Mouse (Mus musculus) bone marrow macrophage, adult 2 months (primary cell): ENCODE data around the gene Cxcl17. TPM values are rescaled to one million over a fixed set of nuclear protein-coding genes. Genes with fewer than 3 reads are reported as not detected.

Experiments used
- H3K27ac ChIP-seq: 2 replicates; pipeline ENCODE4 v1.5.1; 2012; ENCODE audit warnings: low read depth, low read length; ENCODE audit not compliant: insufficient read depth
- H3K4me1 ChIP-seq: 2 replicates; pipeline ENCODE4 v1.6.1; 2012; ENCODE audit warnings: low read length; ENCODE audit not compliant: control insufficient read depth, insufficient read depth
- H3K4me3 ChIP-seq: 2 replicates; pipeline ENCODE4 v1.5.1; 2012; ENCODE audit warnings: mild to moderate bottlenecking, low read length, moderate library complexity; ENCODE audit not compliant: insufficient read depth
- CTCF ChIP-seq: IDR thresholded peaks from 2 replicates; pipeline ENCODE4 v1.5.1; 2012; ENCODE audit warnings: low read depth, mild to moderate bottlenecking, low read length, moderate library complexity
- POLR2A ChIP-seq: IDR thresholded peaks from 2 replicates; pipeline ENCODE4 v1.6.1; 2012; ENCODE audit warnings: mild to moderate bottlenecking, low read depth, low read length, borderline replicate concordance
- polyA plus RNA-seq: library from polyadenylated mRNA; stranded (reverse); fragments of >200 nt; gene quantifications from 2 replicates; pipeline ENCODE4 v1.2.4, GENCODE M21; 2012; ENCODE audit not compliant: missing spikeins, insufficient read depth, insufficient read length

Cxcl17 gene
- polyA plus RNA-seq, 1 experiment = not detected

DNA sequence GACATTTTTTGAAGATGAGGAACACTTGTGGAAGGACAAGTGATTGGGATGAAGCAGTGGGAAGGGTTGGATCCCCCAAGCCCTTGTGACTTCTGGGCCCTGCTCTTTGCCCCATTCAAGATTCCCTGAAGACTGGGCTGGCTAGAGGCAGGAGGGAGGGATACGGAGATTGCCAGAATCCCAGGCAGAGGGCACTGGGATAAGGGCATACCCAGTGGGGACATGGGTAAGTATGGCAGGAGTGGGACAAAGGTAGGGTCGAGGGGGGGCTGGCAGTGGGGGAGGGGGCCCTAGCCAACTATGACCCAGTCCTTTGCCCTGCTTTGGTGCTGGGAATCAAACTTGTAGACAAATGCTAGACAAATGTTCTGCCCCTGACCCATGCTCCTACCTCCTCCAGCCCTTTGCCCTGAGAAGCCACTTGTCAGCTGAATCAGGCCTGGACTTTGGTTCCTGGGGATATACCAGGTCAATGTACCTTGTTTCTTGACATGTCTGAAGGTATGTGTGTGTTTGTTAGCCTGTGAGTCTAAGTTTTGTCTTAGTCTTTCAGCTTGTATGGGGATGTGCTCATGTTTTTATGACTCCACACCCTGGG is 20.7 kb downstream of the Cxcl17 start:
- TF ChIP-seq CTCF (no peak), POLR2A (no peak)
- Histone ChIP-seq H3K27ac (no peak overlapping the region), H3K4me3 (no peak overlapping the region), H3K4me1 (peaks cover 23% of the 10 kb centered on the region)

DNA sequence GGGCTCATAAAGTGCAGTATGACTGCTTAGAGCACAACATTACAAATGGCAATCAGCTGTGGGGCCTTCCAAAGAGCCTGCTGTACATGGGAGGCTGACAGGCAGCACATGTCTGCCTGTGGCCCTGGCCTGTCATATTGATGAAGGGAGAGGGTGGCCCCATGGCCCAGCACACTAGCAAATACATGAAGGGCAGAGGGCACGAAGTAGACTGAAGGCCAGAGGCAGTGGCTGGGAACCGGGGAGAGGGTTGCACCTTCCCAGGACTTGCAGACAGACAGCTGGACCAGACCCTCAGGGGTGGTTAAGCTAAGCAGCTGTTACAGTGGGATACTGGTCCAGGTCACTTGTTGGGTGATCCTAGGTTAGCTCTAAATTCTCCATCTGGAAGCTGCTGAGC is 21.7 kb downstream of the Cxcl17 start:
- H3K4me1 ChIP-seq = peaks cover 28% of the 10 kb centered on the region
- no peak overlapping the region for H3K27ac ChIP-seq
- no peak overlapping the region for H3K4me3 ChIP-seq
- TF ChIP-seq POLR2A = no peak
- TF ChIP-seq CTCF = no peak

DNA sequence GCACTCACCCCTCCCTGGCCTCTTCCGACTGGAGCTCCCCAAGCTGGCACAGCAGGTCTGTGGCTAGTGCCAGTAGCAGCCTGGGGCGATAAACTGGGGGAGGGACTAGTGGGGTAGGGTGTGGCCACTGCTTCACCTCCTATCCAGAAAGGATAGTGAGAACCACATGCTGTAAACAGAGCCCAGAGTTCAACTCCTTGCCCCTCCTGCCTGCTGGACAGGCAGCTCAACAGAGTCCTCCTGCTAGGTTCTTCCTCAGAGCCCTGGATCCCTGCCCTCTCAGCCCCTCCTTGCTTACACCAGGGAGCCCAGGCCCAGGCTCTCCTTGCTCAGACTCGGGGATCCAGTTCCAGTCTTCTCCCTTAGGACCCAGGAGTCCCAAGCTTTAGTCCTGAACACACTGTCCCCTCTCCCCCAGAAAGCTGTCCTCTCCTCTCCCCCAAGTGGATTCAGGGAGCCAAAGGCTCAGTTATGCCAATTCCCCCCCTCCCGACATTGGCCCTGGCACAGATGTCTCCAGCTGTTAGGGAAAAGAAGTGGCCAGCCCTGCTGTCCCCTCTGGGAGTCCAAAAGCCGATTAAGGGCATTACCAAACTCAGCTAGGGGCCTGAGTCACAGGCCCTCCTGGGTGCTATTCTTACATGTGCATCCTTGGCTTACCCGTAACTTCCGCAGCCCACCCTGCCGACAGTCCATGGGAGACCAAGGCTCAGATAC is 22.5 kb downstream of the Cxcl17 start:
- no peak for TF ChIP-seq CTCF
- TF ChIP-seq POLR2A = no peak
- H3K4me3 ChIP-seq = no peak overlapping the region
- H3K27ac ChIP-seq = no peak overlapping the region
- peaks cover 34% of the 10 kb centered on the region for H3K4me1 ChIP-seq

DNA sequence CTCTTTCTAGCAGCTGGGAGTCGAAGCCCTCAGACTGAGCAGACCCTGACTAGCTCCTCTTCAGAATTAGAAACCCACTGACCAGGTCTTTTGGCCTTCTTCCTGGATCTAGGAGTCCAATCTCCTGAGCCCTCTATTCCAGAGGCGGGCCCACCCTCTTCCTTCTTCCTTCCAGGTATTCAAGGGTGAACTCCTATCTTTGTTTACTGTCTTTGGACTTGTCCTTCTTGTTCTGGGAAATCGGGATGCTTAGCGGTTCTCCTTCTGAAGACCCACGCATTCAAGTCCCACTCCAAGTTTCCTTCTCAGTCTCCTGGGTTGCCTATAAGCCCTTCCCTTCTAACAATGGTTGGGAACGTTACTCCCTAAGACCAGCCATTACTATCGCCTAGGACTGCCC is 23.8 kb downstream of the Cxcl17 start:
- Histone ChIP-seq H3K27ac (no peak overlapping the region), H3K4me3 (no peak overlapping the region), H3K4me1 (peaks cover 36% of the 10 kb centered on the region)
- TF ChIP-seq POLR2A = no peak
- no peak for TF ChIP-seq CTCF

DNA sequence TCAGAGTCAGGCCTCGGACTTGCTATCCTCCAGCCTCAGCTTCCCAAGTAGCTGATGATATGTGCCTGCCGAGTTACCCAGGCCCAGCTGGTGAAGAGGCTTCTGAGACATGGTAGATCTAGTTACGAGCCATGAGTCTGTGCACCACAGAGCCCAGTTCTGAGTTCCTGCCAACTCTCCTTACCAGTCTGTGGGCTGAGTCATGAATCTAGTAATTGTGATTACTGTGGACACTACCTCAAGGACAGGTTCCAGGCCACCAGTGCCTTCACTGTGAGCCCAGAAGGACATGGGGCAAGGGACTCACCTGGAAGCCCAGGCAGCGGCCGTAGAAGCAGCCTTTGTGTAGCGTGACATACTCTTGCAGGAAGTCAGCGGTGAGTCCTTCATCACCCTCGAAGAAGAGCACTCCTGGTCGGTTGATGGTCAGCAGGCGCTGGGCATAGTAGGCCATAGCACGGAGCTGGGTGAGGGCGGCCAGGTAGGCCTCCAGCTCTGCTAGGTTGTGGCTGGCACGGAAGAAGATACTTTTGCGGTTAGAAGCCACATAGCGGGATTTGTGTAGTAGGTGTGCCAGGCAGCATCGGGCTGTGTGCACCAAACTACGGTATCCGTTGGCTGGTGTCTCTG is 24.8 kb downstream of the Cxcl17 start:
- no peak overlapping the region for H3K4me3 ChIP-seq
- H3K27ac ChIP-seq = no peak overlapping the region
- TF ChIP-seq CTCF (no peak), POLR2A (no peak)
- peaks cover 28% of the 10 kb centered on the region for H3K4me1 ChIP-seq

DNA sequence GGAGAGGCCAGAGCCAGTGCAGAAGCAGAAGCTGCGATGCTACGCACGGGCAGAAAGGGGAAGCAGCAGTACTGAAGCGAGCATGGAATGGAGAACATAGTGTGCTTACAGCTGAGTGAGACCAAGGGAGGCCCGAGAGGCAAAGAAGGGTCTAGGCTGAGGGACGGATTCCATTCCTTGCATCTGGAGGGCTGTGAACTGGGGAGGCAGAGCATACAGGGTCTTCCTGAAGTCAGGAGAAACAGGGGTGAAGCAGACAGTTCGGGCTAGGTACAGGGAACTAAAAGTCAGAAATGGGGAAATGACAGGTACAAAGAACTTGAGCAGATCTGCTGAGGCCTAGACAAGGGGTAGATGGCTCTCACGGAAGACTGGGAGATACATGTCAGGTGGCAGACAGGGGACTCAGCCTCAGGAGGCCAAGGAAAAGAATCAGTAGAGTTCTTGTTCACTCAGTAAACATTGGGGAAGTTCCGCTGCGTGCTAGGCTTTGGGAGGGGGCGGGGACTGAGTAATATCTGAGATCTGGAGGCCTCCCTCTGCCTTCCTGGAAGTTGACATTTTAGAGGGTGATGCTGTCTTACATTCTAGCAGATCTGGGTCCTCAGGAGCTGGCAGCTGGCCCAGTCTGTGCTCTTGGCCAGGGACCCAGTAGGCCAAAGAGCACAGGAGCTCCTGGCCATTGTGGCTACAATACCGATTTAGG is 26.7 kb downstream of the Cxcl17 start:
- H3K4me3 ChIP-seq = peak overlapping the region; percentile 28
- TF ChIP-seq CTCF (no peak), POLR2A (no peak)
- H3K27ac ChIP-seq = peak overlapping the region; percentile 98
- H3K4me1 ChIP-seq = peaks cover 28% of the 10 kb centered on the region

DNA sequence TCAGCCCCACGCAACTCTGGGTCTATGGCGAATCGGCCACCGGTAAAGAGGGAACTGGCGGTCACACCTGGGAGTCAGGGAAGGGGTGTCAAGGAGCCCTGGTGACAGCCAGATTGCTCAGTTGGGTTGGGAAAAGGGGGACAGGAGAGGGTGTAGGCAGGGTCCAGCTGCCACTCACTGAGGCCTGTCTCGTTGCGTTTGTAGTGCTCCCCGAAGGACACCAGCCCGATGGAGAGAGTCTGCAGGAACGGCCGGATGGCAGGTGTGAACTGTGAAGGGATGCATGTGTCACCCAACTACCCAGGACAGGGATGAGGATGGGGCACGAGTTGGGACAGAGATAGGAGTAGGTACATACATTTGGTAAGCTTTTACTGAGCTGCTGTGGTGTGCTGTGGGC is 27.4 kb downstream of the Cxcl17 start:
- Histone ChIP-seq H3K27ac (no peak overlapping the region), H3K4me3 (no peak overlapping the region), H3K4me1 (peaks cover 28% of the 10 kb centered on the region)
- TF ChIP-seq CTCF = no peak
- TF ChIP-seq POLR2A = no peak

DNA sequence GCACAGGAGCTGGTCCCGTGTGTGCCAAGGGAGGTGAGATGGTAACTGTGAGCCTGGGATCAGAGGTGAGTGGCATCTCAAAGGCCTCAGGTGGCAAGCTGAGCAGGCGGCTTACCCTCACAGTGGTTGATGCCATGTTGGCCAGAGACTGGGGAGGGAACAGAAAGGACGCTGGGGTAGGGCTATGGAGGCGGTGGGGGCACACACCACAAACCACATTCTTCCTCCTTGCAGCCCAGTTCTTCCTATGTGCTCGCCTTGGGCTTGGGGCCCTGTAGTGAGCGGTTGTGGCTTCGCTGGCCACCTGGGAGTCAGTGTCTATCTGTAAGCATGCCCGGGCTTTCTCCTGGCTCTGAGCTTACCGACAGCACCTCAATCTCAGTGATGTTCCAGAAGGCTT is 27.9 kb downstream of the Cxcl17 start:
- H3K27ac ChIP-seq = no peak overlapping the region
- H3K4me3 ChIP-seq = no peak overlapping the region
- peaks cover 28% of the 10 kb centered on the region for H3K4me1 ChIP-seq

DNA sequence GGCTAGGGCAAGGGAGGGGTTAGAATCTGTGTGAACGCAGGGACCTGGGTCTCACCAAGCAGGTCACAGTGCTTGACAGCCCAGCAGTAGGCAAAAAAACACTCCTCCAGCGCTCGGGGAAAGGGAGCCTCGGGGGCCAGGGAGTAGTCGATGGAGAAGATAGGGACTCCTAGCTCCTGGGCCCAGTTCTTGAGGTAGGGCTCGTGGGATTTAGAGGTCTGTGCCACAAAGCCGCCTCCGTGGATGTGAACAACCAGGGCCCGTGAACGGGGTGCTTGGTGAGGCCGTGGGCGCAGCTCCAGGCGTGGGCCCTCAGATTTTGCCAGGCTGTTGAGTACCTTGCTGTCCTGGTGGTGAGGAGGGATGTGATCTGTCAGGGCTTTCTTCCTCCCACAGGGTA is 28.4 kb downstream of the Cxcl17 start:
- H3K27ac ChIP-seq = no peak overlapping the region
- H3K4me3 ChIP-seq = no peak overlapping the region
- no peak for TF ChIP-seq POLR2A
- no peak for TF ChIP-seq CTCF
- peaks cover 28% of the 10 kb centered on the region for H3K4me1 ChIP-seq

More for the DNA sequence above, 27.9 kb downstream of the Cxcl17 start:
- no peak for TF ChIP-seq POLR2A
- no peak for TF ChIP-seq CTCF

DNA sequence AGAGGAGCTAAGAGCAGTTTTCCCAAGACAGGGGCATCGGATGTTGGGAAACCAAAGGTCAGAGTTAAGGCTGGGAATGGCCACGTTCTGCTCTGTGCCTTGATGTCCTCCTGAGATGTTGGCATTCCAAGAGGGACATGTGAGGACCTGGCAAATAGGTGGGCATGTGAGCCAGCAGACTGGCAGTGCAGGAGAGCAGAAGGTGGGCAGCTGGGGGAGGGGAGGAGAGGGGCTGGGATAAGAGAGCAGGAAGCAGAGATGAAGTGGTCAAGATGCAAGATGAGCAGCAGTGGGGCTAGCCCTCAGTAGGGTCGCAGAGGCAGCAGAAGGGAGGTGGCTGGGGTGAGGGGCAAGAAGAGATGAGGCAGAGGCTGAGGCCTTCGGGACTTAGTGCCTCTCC is 28.8 kb downstream of the Cxcl17 start:
- no peak overlapping the region for H3K4me3 ChIP-seq
- TF ChIP-seq POLR2A (no peak), CTCF (no peak)

More for the DNA sequence above, 28.8 kb downstream of the Cxcl17 start:
- Histone ChIP-seq H3K4me1 (peaks cover 28% of the 10 kb centered on the region), H3K27ac (no peak overlapping the region)
